Mouse (Mus musculus) lung, adult 2 months (tissue): ENCODE measurements at regions not wholly inside any gene's neighbourhood (a gene's known extent, or its start where the extent isn't known, plus 50 kb on each side); places are given as distances from the start of the nearest gene placed in this dataset.

Source experiments
- CTCF ChIP-seq: fragments of 200-500 bp; IDR thresholded peaks from 2 replicates; pipeline ENCODE4 v1.5.1; 2011; ENCODE audit warnings: mild to moderate bottlenecking, low read length, control low read depth; ENCODE audit not compliant: insufficient read depth
- POLR2A ChIP-seq: fragments of 200-500 bp; IDR thresholded peaks from 2 replicates; pipeline ENCODE4 v1.6.1; 2011; ENCODE audit warnings: low read depth, mild to moderate bottlenecking, control low read depth, low read length, borderline replicate concordance; ENCODE audit errors: extremely low read depth

GRCm38 (mm10) chr3:138613680-138614079 lies 87.7 kb downstream of the Eif4e start:
- TF ChIP-seq POLR2A (no peak), CTCF (no peak)
